Mouse (Mus musculus): Measurements from ENCODE around the gene Prom1. TPM values are rescaled to one million over a fixed set of nuclear protein-coding genes. Genes with fewer than 3 reads are reported as not detected.
A peak's percentile ranks its signal among the peaks of the same experiment; 100 is the strongest.

Prom1 gene
- polyA plus RNA-seq, 1 experiment = 3.1 TPM

GRCm38 (mm10) chr5:44121390-44121789 is 19.6 kb upstream of the Prom1 start:
- TF ChIP-seq CTCF (IDR thresholded peaks at IDR 0.05; ENCODE audit: extremely low read depth, insufficient read length, insufficient replicate concordance, low read depth, low read length) (no peak), POLR2A (IDR thresholded peaks at IDR 0.05; ENCODE audit: low read depth, low read length) (no peak)
- H3K4me1 ChIP-seq (ENCODE audit: control insufficient read depth, insufficient read depth, insufficient read length, low read length) = peaks cover 3% of the 10 kb centered on the region; the same call in 1 of the 2 replicates

GRCm38 (mm10) chr5:44113138-44113537 is 11.3 kb upstream of the Prom1 start:
- peak overlapping the region; percentile 95 for H3K27ac ChIP-seq (ENCODE audit: insufficient read depth, low read depth, low read length)
- no peaks in the 10 kb centered on the region for H3K27me3 ChIP-seq (ENCODE audit: control insufficient read depth, insufficient read depth, low read length)
- H3K4me1 ChIP-seq (ENCODE audit: control insufficient read depth, insufficient read depth, insufficient read length, low read length) = peaks cover 16% of the 10 kb centered on the region; the same call in 1 of the 2 replicates
- no peaks in the 10 kb centered on the region for H3K36me3 ChIP-seq (ENCODE audit: control insufficient read depth, insufficient read depth, low read length)
- H3K4me3 ChIP-seq (ENCODE audit: low read depth, low read length) = no peak overlapping the region
- TF ChIP-seq CTCF (IDR thresholded peaks at IDR 0.05; ENCODE audit: extremely low read depth, insufficient read length, insufficient replicate concordance, low read depth, low read length) (no peak), POLR2A (IDR thresholded peaks at IDR 0.05; ENCODE audit: low read depth, low read length) (no peak)
- WGBS = 32% methylated on average over 2 of the region's 2 CpGs

More at GRCm38 (mm10) chr5:44121390-44121789, 19.6 kb upstream of the Prom1 start:
- no peak overlapping the region for H3K4me3 ChIP-seq (ENCODE audit: low read depth, low read length)
- H3K27me3 ChIP-seq (ENCODE audit: control insufficient read depth, insufficient read depth, low read length) = no peaks in the 10 kb centered on the region
- 97% methylated on average over 2 of the region's 2 CpGs for WGBS
- H3K36me3 ChIP-seq (ENCODE audit: control insufficient read depth, insufficient read depth, low read length) = no peaks in the 10 kb centered on the region
- H3K27ac ChIP-seq (ENCODE audit: insufficient read depth, low read depth, low read length) = no peak overlapping the region

GRCm38 (mm10) chr5:44109121-44109520 is 7.3 kb upstream of the Prom1 start:
- 15% methylated on average over 2 of the region's 2 CpGs for WGBS
- H3K27ac ChIP-seq (ENCODE audit: insufficient read depth, low read depth, low read length) = no peak overlapping the region
- no peak overlapping the region for H3K4me3 ChIP-seq (ENCODE audit: low read depth, low read length)
- TF ChIP-seq CTCF (IDR thresholded peaks at IDR 0.05; ENCODE audit: extremely low read depth, insufficient read length, insufficient replicate concordance, low read depth, low read length) = no peak
- no peaks in the 10 kb centered on the region for H3K36me3 ChIP-seq (ENCODE audit: control insufficient read depth, insufficient read depth, low read length)
- H3K27me3 ChIP-seq (ENCODE audit: control insufficient read depth, insufficient read depth, low read length) = no peaks in the 10 kb centered on the region
- peaks cover 13% of the 10 kb centered on the region; the same call in 1 of the 2 replicates for H3K4me1 ChIP-seq (ENCODE audit: control insufficient read depth, insufficient read depth, insufficient read length, low read length)

GRCm38 (mm10) chr5:44108125-44108524 is 6.3 kb upstream of the Prom1 start:
- TF ChIP-seq POLR2A (IDR thresholded peaks at IDR 0.05; ENCODE audit: low read depth, low read length) = no peak
- no peak for TF ChIP-seq CTCF (IDR thresholded peaks at IDR 0.05; ENCODE audit: extremely low read depth, insufficient read length, insufficient replicate concordance, low read depth, low read length)
- Histone ChIP-seq H3K36me3 (ENCODE audit: control insufficient read depth, insufficient read depth, low read length) (no peaks in the 10 kb centered on the region), H3K27me3 (ENCODE audit: control insufficient read depth, insufficient read depth, low read length) (no peaks in the 10 kb centered on the region), H3K4me3 (ENCODE audit: low read depth, low read length) (no peak overlapping the region), H3K27ac (ENCODE audit: insufficient read depth, low read depth, low read length) (no peak overlapping the region), H3K4me1 (ENCODE audit: control insufficient read depth, insufficient read depth, insufficient read length, low read length) (peaks cover 5% of the 10 kb centered on the region; the same call in 1 of the 2 replicates)
- WGBS = 93% methylated on average over 4 of the region's 4 CpGs

- WGBS = 3% methylated on average over 4 of the region's 4 CpGs
- H3K36me3 ChIP-seq (ENCODE audit: control insufficient read depth, insufficient read depth, low read length) = no peaks in the 10 kb centered on the region
- TF ChIP-seq CTCF (IDR thresholded peaks at IDR 0.05; ENCODE audit: extremely low read depth, insufficient read length, insufficient replicate concordance, low read depth, low read length) = no peak
- no peak for TF ChIP-seq POLR2A (IDR thresholded peaks at IDR 0.05; ENCODE audit: low read depth, low read length)
- peak overlapping the region; percentile 39 for H3K27ac ChIP-seq (ENCODE audit: insufficient read depth, low read depth, low read length)
- H3K27me3 ChIP-seq (ENCODE audit: control insufficient read depth, insufficient read depth, low read length) = no peaks in the 10 kb centered on the region
- no peak overlapping the region for H3K4me3 ChIP-seq (ENCODE audit: low read depth, low read length)
- H3K4me1 ChIP-seq (ENCODE audit: control insufficient read depth, insufficient read depth, insufficient read length, low read length) = peaks cover 7% of the 10 kb centered on the region
Observed at GRCm38 (mm10) chr5:44105192-44105591, 3.4 kb upstream of the Prom1 start.

- Histone ChIP-seq H3K27ac (ENCODE audit: insufficient read depth, low read depth, low read length) (peak overlapping the region; percentile 19; the same call in 1 of the 2 replicates), H3K36me3 (ENCODE audit: control insufficient read depth, insufficient read depth, low read length) (no peaks in the 10 kb centered on the region), H3K27me3 (ENCODE audit: control insufficient read depth, insufficient read depth, low read length) (no peaks in the 10 kb centered on the region), H3K4me1 (ENCODE audit: control insufficient read depth, insufficient read depth, insufficient read length, low read length) (peaks cover 7% of the 10 kb centered on the region), H3K4me3 (ENCODE audit: low read depth, low read length) (no peak overlapping the region)
- TF ChIP-seq CTCF (IDR thresholded peaks at IDR 0.05; ENCODE audit: extremely low read depth, insufficient read length, insufficient replicate concordance, low read depth, low read length) (no peak), POLR2A (IDR thresholded peaks at IDR 0.05; ENCODE audit: low read depth, low read length) (no peak)
- WGBS = 45% methylated on average over 8 of the region's 8 CpGs
Observed at GRCm38 (mm10) chr5:44104686-44105085, 2.9 kb upstream of the Prom1 start.

GRCm38 (mm10) chr5:44104120-44104519 is 2.3 kb upstream of the Prom1 start:
- H3K36me3 ChIP-seq (ENCODE audit: control insufficient read depth, insufficient read depth, low read length) = no peaks in the 10 kb centered on the region
- H3K27ac ChIP-seq (ENCODE audit: insufficient read depth, low read depth, low read length) = no peak overlapping the region
- no peak overlapping the region for H3K4me3 ChIP-seq (ENCODE audit: low read depth, low read length)
- TF ChIP-seq POLR2A (IDR thresholded peaks at IDR 0.05; ENCODE audit: low read depth, low read length) (no peak), CTCF (IDR thresholded peaks at IDR 0.05; ENCODE audit: extremely low read depth, insufficient read length, insufficient replicate concordance, low read depth, low read length) (no peak)
- H3K4me1 ChIP-seq (ENCODE audit: control insufficient read depth, insufficient read depth, insufficient read length, low read length) = peaks cover 8% of the 10 kb centered on the region
- H3K27me3 ChIP-seq (ENCODE audit: control insufficient read depth, insufficient read depth, low read length) = no peaks in the 10 kb centered on the region
- WGBS = 82% methylated on average over 2 of the region's 2 CpGs
